Mouse (Mus musculus) brain, embryonic 14.5 days (tissue): ENCODE data around the gene Fam167b.

Source experiments
- CTCF ChIP-seq: fragments of 200-500 bp; IDR thresholded peaks from 2 replicates; pipeline ENCODE4 v1.5.1; 2012; ENCODE audit warnings: inconsistent platforms, mild to moderate bottlenecking, moderate library complexity, borderline replicate concordance; ENCODE audit not compliant: insufficient read depth, insufficient read length; ENCODE audit errors: extremely low read depth
- POLR2A ChIP-seq: fragments of 200-500 bp; IDR thresholded peaks from 2 replicates; pipeline ENCODE4 v1.6.1; 2012; ENCODE audit warnings: mild to moderate bottlenecking, inconsistent platforms, borderline replicate concordance; ENCODE audit not compliant: poor library complexity, insufficient read depth, insufficient read length, severe bottlenecking; ENCODE audit errors: extremely low read depth

GRCm38 (mm10) chr4:129609139-129609631 lies 30.8 kb upstream of the Fam167b start:
- TF ChIP-seq CTCF (no peak), POLR2A (no peak)
